Mouse (Mus musculus) c-Kit-positive CD71-positive TER-119-positive erythroid progenitor cells, embryonic 14.5 days (primary cell): ENCODE data around the gene Stx18.

Experiments used
- DNase-seq: peaks from one replicate; pipeline ENCODE4 v3.0.0-alpha.2; 2013; ENCODE audit warnings: low spot score

Stx18 gene

GRCm38 (mm10) chr5:38137163-38137562 lies 98.6 kb downstream of the Stx18 start:
- no peak for DNase-seq

- DNase-seq = no peak
Observed at GRCm38 (mm10) chr5:38140893-38141292, 102.4 kb downstream of the Stx18 start.

GRCm38 (mm10) chr5:38146524-38146923 lies 108.0 kb downstream of the Stx18 start:
- DNase-seq = no peak

DNA sequence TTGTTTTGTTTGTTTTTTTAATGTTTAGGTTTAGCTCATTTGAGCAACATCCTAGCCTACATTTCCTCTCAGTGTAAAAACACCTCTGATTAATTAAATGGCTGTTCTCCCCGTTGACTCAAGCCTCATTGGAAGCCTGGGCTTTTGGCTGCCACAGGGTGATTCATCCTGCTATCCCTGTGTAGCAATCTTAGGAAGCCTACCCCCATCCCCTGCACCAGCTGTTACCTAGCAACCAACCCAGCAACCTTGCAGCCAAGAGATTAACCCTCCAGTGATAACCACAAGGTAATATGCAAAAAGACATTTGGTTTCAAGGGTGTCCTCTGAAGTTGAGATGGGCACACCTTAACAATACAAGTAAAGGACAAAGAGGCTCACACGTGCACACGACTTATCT lies 112.7 kb downstream of the Stx18 start:
- DNase-seq = no peak

DNA sequence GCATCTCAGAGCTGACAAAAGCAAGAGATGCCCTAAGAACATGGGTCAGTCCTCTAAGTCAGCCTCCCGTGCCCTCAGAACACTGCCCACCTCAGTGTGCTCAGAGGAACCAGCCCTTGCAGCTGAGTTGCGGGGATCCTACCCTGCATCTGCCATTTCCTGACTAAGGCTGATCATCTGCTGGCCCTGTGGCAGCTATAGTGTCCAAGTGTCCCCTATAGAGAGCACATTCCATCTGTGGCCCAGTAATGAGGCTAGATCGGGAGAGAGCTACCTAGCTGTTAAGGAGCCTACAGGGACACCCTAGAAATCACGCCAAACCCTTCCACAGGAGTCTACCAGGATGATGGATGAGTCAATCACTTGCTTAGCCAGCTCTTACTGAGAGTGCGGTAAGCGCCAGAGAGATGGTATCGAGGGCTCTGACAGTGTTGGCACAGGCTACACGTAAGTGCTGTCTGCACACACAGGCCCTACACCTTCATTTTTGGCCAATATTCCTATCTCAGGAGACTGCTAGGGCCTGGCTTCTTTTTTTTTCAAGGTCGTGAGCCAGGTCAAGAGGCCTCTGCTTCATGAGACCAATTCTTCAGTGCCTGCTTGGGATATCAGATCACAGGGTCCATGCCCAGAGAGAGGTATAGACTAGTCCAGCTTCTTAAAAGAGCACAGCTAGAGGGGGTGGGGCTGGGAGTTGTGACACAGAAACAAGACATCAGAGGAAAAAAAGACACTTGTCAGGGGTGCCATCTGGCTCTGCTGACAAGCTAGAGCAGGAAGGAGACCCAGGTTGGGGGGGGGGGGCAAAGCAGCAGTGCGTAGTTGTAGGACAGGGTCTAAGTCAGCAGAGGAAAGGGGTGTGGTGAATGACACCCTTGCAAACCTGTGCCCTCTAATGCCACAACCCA lies 113.9 kb downstream of the Stx18 start:
- DNase-seq = no peak

GRCm38 (mm10) chr5:38153636-38154035 lies 115.1 kb downstream of the Stx18 start:
- no peak for DNase-seq

DNA sequence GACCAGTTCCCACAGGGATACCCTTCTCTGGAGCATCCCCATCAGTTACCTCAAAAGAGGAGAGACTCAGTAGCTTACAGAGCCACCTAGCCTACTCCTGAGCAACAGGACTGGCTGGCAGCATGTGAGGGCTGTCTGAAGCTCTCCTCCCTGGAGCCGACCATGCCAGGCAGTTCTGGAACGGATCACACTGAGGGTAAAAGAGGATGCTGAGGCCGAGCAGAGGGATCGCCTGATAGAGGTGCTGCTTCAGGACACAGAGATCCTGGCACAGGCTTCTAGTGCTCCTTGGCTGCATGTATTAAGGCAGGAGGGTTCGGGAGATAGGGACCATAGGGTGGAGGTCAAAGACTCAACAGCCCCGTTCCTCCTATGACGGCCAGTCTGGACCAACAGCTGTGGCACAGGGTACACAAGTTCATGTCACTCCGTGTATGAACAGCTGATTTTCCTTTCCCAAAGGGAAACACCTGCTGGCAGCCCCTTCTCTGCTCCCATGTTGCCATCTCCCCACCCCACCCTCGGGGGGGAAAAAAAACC lies 119.0 kb downstream of the Stx18 start:
- DNase-seq = no peak

- DNase-seq = no peak
Observed at GRCm38 (mm10) chr5:38158501-38158946, 120.0 kb downstream of the Stx18 start.

- DNase-seq = no peak
Observed at GRCm38 (mm10) chr5:38158947-38159633, 120.5 kb downstream of the Stx18 start.

GRCm38 (mm10) chr5:38159634-38160413 lies 121.3 kb downstream of the Stx18 start, which contains the start of gene Nsg1:
Gene Nsg1 (minus strand): TSS chr5:38159907.
- no peak for DNase-seq

DNA sequence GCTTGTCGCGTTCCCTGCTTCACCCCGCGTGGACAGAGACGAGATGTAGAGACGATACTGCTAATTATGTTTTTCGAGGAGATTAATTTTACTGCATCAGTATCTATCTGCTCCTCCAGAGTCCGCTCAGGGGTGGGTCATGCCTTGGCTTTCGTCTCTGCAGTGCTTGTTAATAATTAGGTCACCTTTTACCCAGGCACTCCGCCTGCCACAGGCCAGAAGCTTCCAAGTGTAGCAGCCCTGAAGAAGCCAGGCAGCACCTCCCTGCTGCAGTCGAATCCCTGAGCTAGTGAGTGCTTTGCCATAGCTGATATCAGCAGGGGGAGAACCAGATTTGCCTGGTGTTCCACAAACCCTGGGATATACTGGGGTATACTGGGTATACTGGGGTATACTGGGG lies 130.0 kb downstream of the Stx18 start:
- DNase-seq = no peak

DNA sequence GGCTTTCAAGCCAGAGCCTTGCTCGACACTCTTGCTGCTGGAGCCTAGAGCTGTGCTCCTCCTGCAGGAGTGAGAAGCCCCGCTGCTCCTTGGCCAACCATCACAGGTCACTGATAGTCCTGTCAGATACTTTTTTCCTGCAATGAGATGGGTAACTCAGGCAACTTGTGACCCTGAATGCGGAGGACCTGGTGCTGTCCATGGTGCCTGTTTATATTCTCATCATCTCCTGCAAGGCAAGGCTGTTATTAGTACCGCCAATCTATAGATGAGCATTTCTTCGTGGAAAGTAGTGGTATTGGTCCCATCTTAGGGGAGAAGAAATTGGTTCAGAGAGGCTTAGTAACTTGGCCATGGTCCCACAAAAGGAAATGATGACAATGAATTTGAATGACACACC lies 135.2 kb downstream of the Stx18 start:
- DNase-seq = no peak

DNA sequence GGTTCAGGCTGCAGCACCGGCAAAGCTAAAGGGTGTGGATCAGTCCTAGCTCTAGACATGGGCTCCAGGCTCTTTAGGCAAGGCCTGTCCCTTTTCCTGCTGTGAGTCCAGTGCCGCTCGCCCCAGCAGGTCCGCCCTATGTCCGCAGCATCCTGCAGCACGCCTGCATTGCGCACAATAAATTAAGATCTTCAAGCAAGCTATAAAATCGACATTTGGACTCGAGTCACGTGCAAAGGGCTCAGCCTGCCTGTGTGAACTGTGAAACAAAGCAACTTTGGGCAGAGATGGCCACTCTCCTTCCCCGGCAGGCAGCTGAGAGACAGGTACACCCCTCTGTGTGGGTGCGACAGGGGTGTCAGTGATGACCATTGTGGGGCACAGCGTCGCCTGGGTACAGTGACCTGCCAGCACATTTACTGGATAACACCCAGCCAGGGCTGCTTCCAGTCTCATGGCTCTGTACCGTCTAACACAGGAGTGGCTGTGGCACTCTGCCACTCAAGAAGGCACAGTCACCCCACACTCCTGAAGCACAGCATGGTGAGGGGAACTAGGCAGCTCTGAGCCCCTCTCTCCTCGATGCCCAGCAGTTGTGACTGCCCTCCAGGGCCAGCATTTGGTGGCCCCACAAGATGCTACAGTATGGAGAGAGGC lies 135.8 kb downstream of the Stx18 start:
- no peak for DNase-seq

DNA sequence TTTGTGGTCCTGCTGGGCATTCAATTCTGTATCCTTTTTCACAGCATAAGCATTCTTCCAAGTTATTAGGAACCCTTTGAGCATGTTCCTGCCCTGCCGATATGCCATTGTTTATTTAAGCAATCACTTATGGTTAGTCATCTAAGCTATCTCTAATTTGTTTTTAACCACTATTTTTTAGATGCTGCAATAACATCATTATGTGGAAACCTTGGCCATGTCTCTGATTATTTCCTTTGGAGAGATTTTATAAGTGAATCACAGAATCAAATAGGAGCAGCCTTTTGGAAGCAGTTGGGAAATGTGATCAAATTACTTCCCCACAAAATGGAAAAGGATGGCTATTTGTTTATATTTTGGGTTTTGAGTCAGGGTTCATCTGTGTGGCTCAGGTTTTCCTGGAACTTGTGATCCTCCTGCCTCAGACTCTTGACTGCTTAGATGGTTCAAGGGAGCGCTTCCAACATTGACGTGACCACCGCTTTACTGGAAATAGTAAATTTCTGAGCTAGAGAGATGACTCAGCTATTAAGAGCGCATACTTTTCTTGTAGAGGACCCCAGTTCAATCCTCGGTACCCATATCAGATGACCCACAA lies 146.2 kb downstream of the Stx18 start:
- no peak for DNase-seq

GRCm38 (mm10) chr5:38187006-38187405 lies 148.5 kb downstream of the Stx18 start:
- DNase-seq = no peak
